Mouse (Mus musculus) 416B (cell line): ENCODE data around the gene Grb14.

ENCODE experiments used
- DNase-seq: peaks from one replicate; pipeline ENCODE4 v3.0.0; 2011; ENCODE audit warnings: low read depth

Gene Grb14

DNA sequence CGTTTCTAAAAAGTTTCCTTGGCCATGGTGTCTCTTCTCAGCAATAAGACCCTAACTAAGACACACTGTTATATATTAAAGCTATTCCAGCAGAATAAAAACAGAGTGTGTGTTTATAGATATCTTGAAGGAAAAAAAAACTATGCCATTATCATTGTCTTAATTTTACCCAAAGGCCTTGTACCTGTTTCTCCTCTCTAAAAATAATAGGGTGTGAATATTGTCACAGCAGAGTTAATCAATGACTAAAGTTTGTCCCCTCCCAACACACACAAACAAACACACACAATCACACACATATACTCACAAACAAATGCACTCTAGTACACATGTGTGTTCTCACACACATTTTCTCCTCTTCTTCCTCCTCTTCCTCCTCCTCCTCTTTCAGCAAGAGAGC lies at the start of gene Grb14:
Grb14 (minus strand) TSS at position 101 of the 400 bp plus-strand sequence.
- DNase-seq: no peak

DNA sequence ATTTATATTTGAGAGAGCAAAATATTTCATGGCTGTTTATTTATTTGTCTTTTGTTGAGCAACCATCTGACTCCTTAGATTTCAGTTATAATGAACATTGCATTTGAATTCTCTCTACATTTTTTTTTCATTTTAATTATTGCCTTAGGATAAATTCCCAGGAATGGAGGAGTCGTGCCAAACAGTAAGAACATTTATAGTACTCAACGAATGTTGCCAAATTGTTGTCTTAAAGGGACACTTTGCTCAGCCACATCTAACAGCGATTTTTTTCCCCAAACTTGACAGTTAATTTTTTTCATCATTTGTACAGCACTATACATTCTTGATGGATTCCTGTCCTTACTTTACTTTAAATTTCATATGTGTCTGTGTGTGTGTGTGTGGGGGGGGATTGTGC lies 47.4 kb upstream of the Grb14 start:
- no peak for DNase-seq

DNA sequence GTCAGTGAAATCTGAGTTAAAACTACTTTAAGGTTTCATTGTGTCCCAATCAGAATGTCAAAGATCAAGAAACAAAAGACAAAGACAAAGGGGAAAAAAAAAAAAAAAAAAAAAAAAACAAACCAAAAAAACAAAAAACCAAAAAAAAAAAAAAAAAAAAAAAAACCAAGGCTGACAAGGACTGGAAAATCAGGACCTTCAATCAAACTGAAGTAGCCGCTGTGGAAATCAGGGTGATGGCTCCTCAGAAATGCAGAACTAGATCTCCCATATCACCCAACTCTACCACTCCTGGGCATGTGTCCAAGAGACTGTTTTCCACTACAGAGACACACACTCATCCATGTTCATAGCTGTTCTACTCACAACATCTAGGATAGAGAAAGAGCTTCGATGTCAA lies 29.0 kb upstream of the Grb14 start:
- DNase-seq: no peak

DNA sequence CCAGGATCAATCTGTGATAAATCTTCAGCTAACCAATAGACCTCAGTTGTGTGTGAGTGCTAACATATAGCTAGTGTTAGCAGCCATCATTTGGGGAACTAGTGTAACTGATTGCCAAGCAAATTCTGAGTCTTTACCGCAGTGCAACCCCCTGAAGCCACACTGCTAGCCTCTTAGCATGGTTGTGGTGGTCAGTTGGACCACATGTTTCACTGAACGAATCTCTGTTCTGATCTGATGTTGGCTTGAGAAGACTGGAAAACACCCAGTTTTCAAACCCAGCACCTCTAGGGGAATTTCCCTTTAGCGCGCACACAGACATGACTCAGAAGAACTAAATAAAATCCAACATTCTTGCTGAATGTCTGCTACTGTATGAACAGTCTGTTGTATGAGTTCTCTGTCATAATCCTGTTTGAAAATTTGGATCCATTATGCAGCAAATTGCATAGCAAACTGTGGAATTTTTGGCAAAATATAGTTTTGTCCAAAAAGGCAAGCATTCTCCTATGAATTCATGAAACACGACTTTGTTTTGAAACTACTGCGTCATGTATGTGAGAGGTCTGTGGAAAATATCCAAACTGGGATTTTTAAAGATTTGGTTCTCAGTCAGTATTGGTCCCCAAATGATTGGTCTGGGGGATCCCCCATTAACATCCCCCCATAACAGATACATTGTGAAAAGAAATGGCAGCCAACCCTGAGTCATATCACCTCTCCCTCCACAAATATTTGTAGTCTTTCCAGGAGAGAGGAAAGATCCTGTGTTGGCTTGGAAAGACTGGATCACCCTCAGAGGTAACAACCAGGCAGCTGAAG lies 27.6 kb upstream of the Grb14 start:
- no peak for DNase-seq

DNA sequence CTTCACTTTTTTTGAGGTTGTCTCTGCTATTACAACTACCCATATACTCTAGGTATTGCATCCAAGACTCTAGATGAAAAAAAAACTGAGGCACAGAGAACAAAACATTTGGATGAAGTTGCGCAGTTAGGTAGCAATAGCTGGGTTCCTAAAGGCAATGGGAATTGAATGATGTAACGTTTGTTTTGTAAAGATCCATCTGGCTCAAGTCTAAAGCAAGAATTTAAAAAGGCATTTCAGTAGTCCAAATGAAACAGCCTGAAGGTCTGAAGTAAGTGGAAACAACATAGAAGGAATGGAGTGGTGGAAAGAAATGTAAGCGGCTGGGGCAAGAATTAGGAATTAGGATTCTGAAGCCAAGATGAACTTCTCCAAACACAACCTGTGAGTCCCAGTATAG lies 26.0 kb upstream of the Grb14 start:
- DNase-seq: no peak

DNA sequence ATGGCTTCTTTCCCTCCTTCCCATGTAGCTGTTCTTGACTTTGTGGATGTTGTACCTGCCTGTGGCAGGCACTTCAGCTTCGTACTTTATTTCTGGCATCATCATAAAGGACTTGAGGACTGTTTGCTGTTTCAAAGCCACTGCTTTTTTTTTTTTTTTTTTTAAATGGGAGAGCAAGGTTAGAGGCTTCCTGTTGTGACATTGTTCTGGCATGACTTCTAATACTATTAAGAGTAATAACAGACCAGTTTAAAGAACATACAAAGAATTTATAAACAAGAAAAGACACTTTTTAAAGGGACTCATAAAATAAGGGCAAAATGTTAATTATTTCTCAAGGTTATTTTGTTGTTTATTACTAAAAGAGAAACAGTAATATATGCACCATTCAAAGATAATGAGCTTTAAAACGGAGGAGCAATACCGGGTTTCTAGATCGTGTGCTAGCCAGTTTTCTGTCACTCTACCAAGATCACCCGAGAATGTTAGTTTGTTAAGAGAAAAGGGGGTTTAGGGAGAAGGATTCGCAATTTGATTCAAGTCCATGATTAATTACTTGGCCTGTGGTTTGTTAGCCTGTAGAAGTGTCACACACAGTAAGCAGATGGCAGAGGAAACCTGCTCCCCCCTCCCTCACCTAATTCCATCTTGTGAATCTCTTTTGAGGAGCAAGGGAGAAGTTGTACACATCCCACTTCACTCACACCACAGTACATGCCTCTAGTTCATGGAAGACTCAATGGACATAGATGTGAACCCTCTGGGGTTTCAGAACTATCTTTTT lies 23.6 kb upstream of the Grb14 start:
- DNase-seq: no peak

DNA sequence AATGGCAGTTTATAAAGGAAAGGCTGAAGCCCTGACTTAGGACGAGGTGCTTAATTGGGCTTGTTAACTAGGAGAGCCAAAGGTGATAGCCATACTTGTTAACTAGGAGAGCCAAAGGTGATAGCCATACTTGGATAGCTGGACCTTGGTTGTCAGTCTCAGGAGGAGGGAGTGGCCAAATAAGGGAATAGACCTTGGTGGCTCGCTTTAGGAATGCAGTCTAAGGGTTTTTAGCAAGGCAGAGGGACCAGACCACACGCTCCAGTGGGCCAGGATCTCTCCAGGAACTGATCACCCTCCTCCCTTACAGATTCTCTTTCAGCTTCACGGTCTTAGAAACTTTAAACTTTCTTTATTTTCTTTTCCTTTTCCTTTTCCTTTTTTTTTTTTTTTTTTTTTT lies 13.4 kb upstream of the Grb14 start:
- no peak for DNase-seq

DNA sequence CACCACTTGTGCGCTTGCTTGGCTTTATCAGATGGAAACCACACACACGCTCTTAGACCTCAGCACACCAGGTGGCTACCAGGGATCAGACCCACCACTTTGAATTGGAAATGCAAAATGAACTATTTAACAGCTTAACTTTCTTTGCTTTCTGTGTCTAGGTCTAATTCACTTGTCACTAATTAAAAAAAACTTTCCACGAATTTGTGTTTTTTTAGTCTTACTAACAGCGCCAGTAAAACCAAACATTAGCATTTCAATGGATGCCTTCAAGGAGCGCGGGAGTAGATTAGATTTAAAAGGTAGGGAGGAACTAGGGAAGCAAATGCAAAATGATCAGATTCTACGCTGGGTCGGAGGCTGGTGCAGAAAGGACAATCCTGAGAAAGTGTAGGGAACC lies 12.8 kb upstream of the Grb14 start:
- DNase-seq: no peak

DNA sequence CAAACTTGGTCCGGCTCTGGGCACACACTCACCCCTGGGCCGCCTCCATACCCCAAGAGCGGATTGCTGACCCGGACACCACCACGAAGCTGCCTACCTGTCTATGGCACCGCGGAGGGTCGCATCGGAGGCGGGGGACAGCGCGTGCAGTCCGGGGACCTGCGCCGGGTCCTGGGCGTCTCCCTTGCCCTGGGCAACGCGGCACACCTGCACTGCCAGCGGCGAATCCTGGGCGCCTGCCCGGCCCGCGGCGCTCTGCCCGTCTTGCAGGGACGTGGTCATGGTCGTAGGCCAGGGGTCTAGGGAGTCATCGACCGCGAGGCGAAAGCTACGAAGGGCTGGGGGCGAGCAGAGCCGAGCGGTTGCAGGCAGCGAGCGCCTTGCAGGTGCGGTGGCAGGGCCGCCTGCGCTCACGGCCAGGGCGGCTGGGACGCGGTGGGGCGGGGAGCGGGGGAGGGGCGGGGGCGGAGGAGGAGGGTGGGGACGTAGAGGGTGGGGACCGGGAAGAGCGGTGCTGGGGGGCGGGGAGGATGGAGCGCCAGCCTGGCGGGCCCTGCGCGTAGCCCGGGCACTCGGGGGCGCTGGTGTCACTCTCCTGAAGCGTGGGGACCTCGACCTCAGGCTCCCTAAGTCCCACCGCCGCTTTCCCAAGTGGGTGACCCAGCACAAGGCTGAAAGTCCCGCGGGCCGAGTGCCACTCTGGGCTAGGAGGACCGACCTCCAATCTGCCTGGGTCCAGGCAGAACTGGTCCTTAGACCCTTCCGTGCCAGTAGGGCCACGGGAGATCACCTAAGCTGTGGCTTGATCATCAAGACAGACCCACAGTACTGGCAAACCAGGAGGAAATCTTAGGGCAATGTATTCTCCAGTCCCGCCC lies 2.2 kb downstream of the Grb14 start:
- DNase-seq: no peak

DNA sequence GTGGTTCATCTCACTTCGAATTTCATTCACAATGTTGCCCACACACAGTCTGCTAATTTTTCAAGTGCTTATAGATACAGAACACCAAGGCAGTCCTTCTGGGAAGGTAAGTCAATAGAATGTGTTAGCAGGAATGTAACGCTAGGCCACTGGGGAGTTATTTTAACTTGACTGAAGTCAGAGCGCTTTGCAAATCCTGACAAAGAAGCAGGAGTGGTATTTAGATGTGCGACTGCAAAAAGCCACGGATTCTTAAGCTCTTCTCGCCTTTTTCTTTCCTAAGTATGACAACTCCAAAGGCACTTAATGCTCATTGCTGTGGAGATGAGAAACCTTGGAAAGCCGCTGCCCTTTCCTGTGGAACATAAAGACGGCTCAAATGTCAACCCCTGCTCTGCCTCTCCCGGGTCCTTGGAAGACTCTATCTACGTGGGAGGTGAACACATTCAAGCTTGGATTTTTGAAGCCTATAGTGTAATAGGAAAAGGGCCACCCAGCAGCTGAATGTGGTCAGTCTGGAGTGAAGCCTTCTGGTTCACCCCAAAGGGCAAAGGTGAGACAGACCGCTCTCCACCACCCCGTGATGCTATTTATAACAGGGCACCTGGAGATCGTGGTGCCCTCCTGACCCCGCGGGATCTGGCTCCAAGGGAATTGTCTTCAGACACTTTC lies 3.0 kb downstream of the Grb14 start:
- no peak for DNase-seq

DNA sequence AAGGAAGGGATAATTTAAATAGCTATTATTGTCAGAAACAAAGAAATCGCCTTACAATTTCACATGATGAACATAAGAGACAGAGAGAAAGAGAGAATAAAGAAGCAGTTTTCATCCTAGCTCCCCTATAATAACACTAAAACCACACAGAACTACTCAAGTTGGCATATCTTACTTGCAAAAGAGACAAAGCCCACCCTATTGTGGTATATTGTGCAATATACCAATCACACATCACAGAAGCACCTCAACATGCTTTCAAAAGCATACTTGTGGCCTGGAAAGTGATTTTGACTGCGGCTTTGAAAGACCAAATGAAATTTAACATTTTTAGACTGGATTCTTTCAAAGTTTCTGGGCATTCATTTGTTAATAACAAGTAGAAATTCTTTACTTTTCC lies 7.4 kb downstream of the Grb14 start:
- DNase-seq: no peak

DNA sequence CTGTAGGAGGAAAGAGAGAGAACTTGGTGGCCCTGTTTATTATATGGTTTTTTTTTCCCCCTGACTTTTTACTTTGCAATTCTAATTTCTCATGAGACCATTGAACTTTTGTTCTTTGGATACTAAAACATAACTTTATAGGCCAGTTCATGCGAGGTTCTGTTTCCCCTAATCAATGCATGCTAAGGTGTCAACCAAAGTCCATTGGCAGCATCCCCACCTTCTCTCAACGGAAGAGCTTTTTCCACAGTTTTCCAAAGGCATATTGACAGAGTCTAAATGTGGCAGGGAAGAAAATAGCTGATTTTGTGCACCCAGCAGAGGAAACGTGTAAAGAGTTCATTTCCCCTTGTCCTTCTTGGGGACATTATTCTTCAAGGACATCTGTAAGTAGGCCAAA lies 10.2 kb downstream of the Grb14 start:
- no peak for DNase-seq

DNA sequence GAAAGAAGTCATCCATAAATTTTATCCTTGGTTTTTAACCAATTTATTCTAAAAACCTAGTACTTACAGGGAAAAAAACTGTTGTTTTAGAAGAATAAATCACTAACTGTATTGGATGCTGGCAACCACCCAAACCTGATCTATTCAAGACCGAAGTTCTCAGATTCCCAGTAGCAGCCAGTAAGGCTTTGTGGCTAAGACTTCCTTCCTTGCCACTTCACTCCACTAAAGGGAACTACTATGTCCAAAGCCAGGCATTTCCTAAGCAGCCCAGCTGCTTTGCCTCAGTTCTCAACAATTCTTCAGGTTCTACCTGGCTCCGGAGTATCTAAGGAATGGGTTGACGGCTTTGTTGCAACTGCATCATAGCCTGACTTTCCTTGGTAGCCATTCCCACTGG lies 14.7 kb downstream of the Grb14 start:
- peak; percentile 16 for DNase-seq

DNA sequence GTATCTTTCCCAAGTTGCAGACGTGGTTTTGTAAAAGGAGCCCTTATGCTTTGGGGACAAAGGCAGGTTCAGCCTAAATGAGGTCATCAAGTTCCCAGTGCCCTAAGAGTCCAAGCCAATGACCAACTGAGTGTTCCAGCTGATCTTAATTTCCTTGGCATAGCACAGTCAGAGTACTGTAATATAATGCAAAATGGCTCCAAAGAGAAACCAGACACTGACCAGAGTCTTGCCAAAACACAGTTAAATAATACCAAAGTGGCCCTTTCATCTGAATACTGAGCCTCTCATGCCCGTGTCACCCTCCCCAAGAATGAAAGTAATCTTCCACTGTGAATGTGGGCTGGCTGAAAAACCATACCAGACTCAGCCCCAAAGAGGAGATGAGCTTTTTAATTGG lies 17.4 kb downstream of the Grb14 start:
- DNase-seq: no peak

DNA sequence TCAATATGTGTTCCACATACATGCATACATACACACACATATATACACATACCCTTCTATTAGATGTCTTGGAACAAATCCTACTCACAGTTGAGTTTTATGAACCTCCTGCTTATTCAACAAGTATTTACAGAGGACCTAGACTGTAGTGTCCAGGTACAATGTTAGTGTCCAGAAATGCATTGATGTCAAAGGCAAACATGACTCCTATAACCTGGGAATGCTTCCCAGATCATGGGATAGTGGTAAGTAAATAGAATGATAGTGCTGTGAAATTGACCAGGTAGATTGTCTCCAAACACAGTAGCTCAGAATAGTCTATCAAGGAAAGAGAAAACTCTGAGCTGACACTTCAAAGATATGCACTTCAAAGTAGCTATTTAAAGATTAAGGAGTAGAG lies 19.7 kb downstream of the Grb14 start:
- no peak for DNase-seq

DNA sequence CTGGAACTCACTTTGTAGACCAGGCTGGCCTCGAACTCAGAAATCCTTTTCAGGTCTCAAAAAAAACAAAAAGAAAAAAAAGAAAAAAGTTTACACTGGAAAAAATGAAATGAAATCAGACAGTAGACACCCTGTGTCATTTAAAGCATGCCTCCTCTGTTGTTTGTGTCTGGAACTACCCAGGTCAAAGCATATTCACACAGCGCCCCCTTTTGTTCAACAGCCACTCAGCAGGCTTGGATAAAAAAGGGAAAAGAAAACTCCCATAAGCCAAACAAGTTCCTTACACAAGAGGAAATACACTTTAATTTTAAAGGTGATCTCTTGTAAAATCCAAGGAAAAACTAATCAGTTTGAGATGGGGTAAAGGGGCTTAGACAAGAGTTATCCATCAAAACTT lies 21.4 kb downstream of the Grb14 start:
- DNase-seq: peak; percentile 40

DNA sequence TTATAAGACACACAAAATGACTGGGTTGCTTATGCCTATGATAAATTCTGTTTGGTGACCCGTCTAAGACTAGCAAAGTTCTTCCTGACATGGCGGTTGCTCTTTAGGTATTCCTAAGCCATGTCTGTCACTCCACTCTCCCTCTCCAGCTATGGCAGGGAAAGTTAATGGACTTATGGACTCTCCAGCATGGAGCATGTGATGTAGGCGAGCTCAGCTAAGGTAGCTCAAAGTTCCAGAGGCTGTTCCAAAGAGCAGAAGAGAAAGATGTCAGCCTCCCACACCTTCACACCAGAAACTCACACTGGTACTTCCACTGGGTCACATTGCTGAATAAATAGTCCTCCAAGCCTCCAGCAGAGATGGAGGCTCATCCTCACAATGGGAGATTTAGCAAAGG lies 22.2 kb downstream of the Grb14 start:
- no peak for DNase-seq

DNA sequence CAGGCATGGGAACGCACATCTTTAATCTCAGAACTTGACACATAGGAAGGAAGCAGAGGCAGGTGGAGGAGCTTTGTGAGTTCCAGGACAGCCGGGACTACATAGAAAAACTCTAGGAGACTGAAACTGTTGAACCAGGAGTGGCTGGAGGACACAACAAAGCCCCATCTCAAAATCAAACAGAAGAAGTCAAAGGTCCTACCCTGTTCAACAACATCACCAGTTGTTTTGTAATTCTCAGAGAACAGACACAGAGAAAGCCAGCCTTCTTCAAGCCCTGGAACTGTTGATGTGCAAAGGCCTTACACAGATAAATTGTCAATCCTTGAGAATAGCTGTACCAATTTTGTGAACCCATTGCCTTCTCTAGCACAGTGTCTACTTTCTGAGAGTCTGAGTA lies 29.7 kb downstream of the Grb14 start:
- no peak for DNase-seq

DNA sequence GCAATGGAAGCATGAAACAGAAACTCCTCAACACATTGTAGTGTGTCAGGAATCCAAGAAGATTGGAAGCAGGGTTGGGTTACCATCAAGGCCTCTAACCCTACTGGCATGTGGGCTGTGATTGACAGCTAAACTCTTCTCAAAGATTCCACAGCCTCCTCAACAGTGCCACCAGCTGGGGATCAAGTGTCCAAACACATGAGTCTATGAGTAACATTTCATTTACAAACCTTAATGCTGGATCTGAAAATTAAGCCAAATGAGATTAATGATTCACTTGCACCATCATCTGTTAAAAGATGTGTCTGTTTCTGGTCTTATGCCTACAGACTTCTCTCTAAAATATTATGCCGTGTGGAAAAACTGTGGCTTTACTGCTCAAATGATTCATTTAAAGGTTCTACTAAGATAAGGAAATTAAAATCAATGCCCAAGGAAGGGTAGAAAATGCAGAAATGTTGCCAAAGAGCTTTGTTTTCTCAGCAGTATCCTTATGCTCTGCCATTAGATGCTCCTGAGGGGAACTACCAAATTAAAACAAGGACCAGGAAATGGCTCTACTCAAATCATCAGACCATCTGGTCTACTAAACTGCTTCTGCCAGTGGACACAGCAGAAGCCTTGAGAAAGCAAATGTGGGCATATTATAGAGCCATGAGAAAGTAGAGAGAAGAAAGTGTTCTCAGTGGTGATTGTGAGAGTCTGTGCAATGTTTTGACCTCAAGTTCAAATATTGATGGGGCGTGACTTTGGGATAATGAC lies 35.2 kb downstream of the Grb14 start:
- no peak for DNase-seq

DNA sequence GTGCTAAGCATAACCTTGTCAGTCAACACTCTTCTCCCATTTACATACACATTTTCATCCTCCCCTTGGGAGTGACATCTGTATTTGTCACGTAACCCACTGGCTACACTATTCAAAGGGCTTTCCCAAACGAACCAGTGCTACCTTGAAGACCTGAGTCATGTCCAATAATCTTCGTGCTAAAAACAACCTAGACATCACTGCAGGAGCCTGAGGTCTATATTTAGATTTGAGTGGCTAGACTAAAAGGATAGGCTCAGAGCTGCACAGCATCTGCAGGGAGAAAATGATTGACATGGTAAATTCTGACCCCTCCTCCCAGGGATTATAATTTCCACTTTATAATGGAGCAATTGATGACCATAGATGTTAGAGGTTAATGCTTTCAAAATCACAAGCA lies 37.0 kb downstream of the Grb14 start:
- no peak for DNase-seq

DNA sequence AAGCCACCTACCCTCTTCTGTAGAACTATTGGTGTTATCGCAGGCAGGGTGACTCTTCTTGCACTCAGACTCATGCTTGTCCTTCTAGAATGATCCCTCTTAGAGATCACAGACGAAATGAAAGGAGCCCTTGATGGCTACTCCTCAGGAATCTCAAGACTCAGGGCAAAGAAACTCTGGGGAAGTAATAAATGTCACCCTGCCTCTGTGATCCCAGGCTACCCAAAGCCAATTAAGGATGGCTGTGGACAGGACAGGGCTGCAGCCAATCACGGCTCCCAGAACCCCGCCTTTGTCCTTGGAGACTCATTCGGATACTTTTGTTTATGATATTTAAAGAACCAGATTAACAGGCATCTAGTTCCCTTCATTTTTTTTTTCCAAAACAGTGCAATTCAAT lies 49.2 kb downstream of the Grb14 start:
- no peak for DNase-seq
